Mouse (Mus musculus) kidney, adult 2 months (tissue): ENCODE measurements at regions not wholly inside any gene's neighbourhood (a gene's known extent, or its start where the extent isn't known, plus 50 kb on each side); places are given as distances from the start of the nearest gene placed in this dataset.

Experiments
- CTCF ChIP-seq: fragments of 200-500 bp; conservative IDR thresholded peaks from 2 replicates; pipeline ENCODE4 v1.5.1; 2011; ENCODE audit warnings: low read depth, mild to moderate bottlenecking, control low read depth, low read length, moderate library complexity, mixed read lengths; ENCODE audit not compliant: insufficient read depth, insufficient read length
- POLR2A ChIP-seq: fragments of 200-500 bp; IDR thresholded peaks from one replicate; pipeline ENCODE4 v1.6.1; 2011; ENCODE audit warnings: low read depth, low read length, control low read depth

DNA sequence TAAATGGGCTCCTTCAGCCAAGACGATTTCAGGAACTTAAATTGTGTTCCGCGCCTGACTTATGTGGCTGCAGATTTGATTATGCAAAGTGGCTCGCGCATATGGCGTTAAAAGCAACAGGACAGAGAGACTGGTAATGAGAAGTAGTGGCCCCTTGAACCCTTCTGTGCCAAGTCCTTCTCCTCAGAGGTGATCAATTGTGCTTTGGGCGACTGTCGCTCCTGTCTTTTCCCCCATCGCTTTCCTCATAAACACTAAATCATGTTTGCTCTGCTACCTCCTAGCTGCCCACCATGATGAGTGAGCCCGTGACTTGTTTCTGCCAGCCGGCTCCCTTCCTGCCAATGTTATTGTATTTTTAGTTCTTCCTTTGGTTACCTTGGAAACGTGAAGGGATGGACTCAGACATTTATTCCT is 360.2 kb downstream of the Matn1 start:
- no peak for TF ChIP-seq POLR2A
- TF ChIP-seq CTCF: no peak
